Mouse (Mus musculus) cerebellum, postnatal 36 days (tissue): Measurements from ENCODE around the gene Nfil3.

Source experiments
- DNase-seq, 2 experiments: peaks; one replicate each; pipeline ENCODE4 v3.0.0; 2021 to 2022; ENCODE audit warnings: mixed read lengths in 2 of 2

The Nfil3 gene

GRCm38 (mm10) chr13:52980951-52981421, at the start of gene Nfil3:
Gene Nfil3 (minus strand): TSS chr13:52981073.
- DNase-seq: peak; percentile 78 to 84

- no peak for DNase-seq
Measured at GRCm38 (mm10) chr13:53024285-53024684, 43.4 kb upstream of the Nfil3 start.

GRCm38 (mm10) chr13:53020282-53020681, 39.4 kb upstream of the Nfil3 start:
- no peak for DNase-seq

- DNase-seq: no peak
Measured at GRCm38 (mm10) chr13:53019532-53019931, 38.7 kb upstream of the Nfil3 start.

GRCm38 (mm10) chr13:53018976-53019375, 38.1 kb upstream of the Nfil3 start:
- DNase-seq: no peak

- no peak for DNase-seq
Measured at GRCm38 (mm10) chr13:53017983-53018382, 37.1 kb upstream of the Nfil3 start.

GRCm38 (mm10) chr13:53017117-53017516, 36.2 kb upstream of the Nfil3 start:
- no peak for DNase-seq

- no peak for DNase-seq
Measured at GRCm38 (mm10) chr13:53011426-53011825, 30.6 kb upstream of the Nfil3 start.

GRCm38 (mm10) chr13:53008489-53009184, 27.8 kb upstream of the Nfil3 start:
- DNase-seq: peak; percentile 48 to 54

GRCm38 (mm10) chr13:53007781-53008180, 26.9 kb upstream of the Nfil3 start:
- peak; percentile 52 to 53 for DNase-seq

- DNase-seq: no peak
Measured at GRCm38 (mm10) chr13:53003286-53003685, 22.4 kb upstream of the Nfil3 start.

- no peak for DNase-seq
Measured at GRCm38 (mm10) chr13:53001511-53001935, 20.6 kb upstream of the Nfil3 start.

GRCm38 (mm10) chr13:53000481-53000880, 19.6 kb upstream of the Nfil3 start:
- DNase-seq: no peak

- no peak for DNase-seq
Measured at GRCm38 (mm10) chr13:52998541-52998940, 17.7 kb upstream of the Nfil3 start.

- DNase-seq: no peak
Measured at GRCm38 (mm10) chr13:52997806-52998205, 16.9 kb upstream of the Nfil3 start.

GRCm38 (mm10) chr13:52996201-52996600, 15.3 kb upstream of the Nfil3 start:
- DNase-seq: no peak

GRCm38 (mm10) chr13:52994197-52994881, 13.5 kb upstream of the Nfil3 start:
- no peak for DNase-seq

GRCm38 (mm10) chr13:52990139-52990538, 9.3 kb upstream of the Nfil3 start:
- DNase-seq: no peak

- DNase-seq: no peak
Measured at GRCm38 (mm10) chr13:52989005-52989404, 8.1 kb upstream of the Nfil3 start.

GRCm38 (mm10) chr13:52987880-52988279, 7.0 kb upstream of the Nfil3 start:
- no peak for DNase-seq

- DNase-seq: no peak
Measured at GRCm38 (mm10) chr13:52986215-52986780, 5.4 kb upstream of the Nfil3 start.

- no peak for DNase-seq
Measured at GRCm38 (mm10) chr13:52985508-52986214, 4.8 kb upstream of the Nfil3 start.

- peak; percentile 86 to 94 for DNase-seq
Measured at GRCm38 (mm10) chr13:52982703-52983102, 1.8 kb upstream of the Nfil3 start.
